ENCODE assay signal across 12 mouse cellular contexts in the genomic region with DNA sequence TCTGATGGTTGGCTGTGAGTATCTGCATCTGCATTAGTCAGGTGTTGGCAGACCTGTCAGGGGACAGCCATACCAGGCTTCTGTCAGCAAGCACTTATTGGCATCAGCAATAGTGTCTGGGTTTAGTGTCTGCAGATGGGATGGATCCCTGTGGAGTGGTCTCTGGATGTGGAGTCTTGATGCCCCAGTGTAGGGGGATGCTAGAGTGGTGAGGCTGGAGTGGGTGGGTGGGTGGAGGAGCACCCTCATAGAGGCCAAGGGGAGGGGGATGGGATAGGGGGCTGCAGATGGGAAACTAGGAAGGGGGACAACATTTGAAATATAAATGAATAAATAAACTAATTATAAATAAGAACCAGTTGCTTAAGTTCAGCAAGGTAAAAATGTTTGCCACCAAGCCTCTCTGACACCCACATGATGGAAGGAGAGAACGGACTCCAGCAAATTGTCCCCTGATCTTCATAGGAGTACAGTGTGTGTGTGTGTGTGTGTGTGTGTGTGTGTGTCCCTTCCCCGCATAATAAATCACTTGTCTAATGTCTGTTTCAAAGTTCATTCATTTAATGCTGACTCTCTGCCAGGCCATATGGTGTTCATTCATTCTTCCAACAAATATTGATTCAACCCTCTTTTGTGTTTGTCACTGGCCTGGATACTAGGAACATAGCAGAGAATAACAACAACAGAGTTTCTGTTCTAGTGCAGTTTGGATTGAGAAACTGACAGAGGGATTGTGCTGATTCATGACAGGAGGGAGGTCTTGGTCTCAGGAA. TPM values are rescaled to one million over a fixed set of nuclear protein-coding genes. Genes with fewer than 3 reads are reported as not detected.
DNase-seq lines count a peak whose midpoint lies in the region; ATAC-seq and TF ChIP-seq lines count a peak whose summit lies in the region.
"Had no signal": no experiment of that assay in that cellular context is flagged by ENCODE, and none has a peak within 500 bp of the region (broad histone marks: within the 10 kb centered on the region; RNA-seq: fewer than 3 reads in every experiment).

No protein-coding gene starts in this region.

- H3K9me3 ChIP-seq in hindbrain, embryonic 16.5 days (ENCODE audit: control insufficient read depth, low read length), result no peaks in the 10 kb centered on the region
- H3K9me3 ChIP-seq in midbrain, postnatal 0 days (ENCODE audit: low read length), result no peaks in the 10 kb centered on the region

- 42% methylated on average over 2 of the region's 2 CpGs for WGBS in hindbrain, embryonic 16.5 days
- WGBS in midbrain, postnatal 0 days, result 72% methylated on average over 2 of the region's 2 CpGs

- H3K36me3 ChIP-seq in hindbrain, embryonic 16.5 days (ENCODE audit: control insufficient read depth, insufficient read depth, low read length), result no peaks in the 10 kb centered on the region
- no peaks in the 10 kb centered on the region for H3K36me3 ChIP-seq in midbrain, postnatal 0 days (ENCODE audit: insufficient read depth, low read length)

- DNase-seq in cerebellum, adult 11 months, result no peak
- DNase-seq in left cerebral cortex, adult 11 months (ENCODE audit: low spot score), result peak; percentile 10
- DNase-seq in left cerebral cortex, postnatal 10 days (ENCODE audit: extremely low spot score in 1 of 2, low spot score in 2 of 2), result no peak
- DNase-seq in midbrain, postnatal 0 days (ENCODE audit: low spot score), result peak; percentile 51
- DNase-seq in heart, postnatal 14 days, result no peak
- no peak for DNase-seq in lung, postnatal 14 days
- DNase-seq: gastrocnemius, postnatal 36 days; kidney, adult 8-10 months; lung, adult 2 months; spleen, adult 18-20 months had no signal

- H3K27ac ChIP-seq in hindbrain, embryonic 16.5 days (ENCODE audit: low read depth, low read length), result no peak overlapping the region
- H3K27ac ChIP-seq in midbrain, postnatal 0 days (ENCODE audit: low read depth, low read length), result no peak overlapping the region

- no peak overlapping the region for H3K4me3 ChIP-seq in hindbrain, embryonic 16.5 days (ENCODE audit: low read length)
- H3K4me3 ChIP-seq in midbrain, postnatal 0 days (ENCODE audit: low read depth, low read length), result no peak overlapping the region

- intact Hi-C loops in left cerebral cortex, postnatal 10 days (cut with DNase I), result no loop called here
- intact Hi-C loops in heart, postnatal 14 days (cut with DNase I), result no loop called here

- no peak for TF ChIP-seq CTCF in midbrain, postnatal 0 days (IDR thresholded peaks at IDR 0.05)

- H3K4me1 ChIP-seq in hindbrain, embryonic 16.5 days (ENCODE audit: control insufficient read depth, insufficient read depth, low read depth, low read length), result no peaks in the 10 kb centered on the region; the same call in 1 of the 2 replicates
- no peaks in the 10 kb centered on the region for H3K4me1 ChIP-seq in midbrain, postnatal 0 days (ENCODE audit: insufficient read depth, low read length)

- H3K4me2 ChIP-seq in hindbrain, embryonic 16.5 days (ENCODE audit: low read length), result no peak overlapping the region
- no peak overlapping the region for H3K4me2 ChIP-seq in midbrain, postnatal 0 days (ENCODE audit: low read depth, low read length, poor library complexity, severe bottlenecking)

- no peak overlapping the region for H3K9ac ChIP-seq in hindbrain, embryonic 16.5 days (ENCODE audit: low read depth, low read length)
- no peak overlapping the region for H3K9ac ChIP-seq in midbrain, postnatal 0 days (replicated peaks; ENCODE audit: low read length, poor library complexity, severe bottlenecking)

- no peaks in the 10 kb centered on the region for H3K27me3 ChIP-seq in hindbrain, embryonic 16.5 days (replicated peaks; ENCODE audit: control insufficient read depth, insufficient read depth, low read length)
- H3K27me3 ChIP-seq in midbrain, postnatal 0 days (ENCODE audit: insufficient read depth, low read length), result no peaks in the 10 kb centered on the region

- ATAC-seq in cerebellum, adult (ENCODE audit: insufficient number of reproducible peaks, low FRiP score, low TSS enrichment), result peak; percentile 52; the same call in 1 of the 2 replicates
- peak; percentile 71 for ATAC-seq in hindbrain, embryonic 16.5 days
- no peak for ATAC-seq in midbrain, postnatal 0 days (ENCODE audit: low FRiP score)

RNA-seq across cellular contexts. Expression of a gene that starts 30.0 kb away (rescaled TPM):
- 10 to 100 TPM; 48.7 to 51.3 TPM for total RNA-seq in left cerebral cortex, postnatal 10 days (2021)
- 21.6 and 27.2 TPM in 2 replicates for polyA plus RNA-seq in hindbrain, embryonic 16.5 days (2015; fragmentation: Nextera tagmentation; extraction: Ambion mirVana)
- total RNA-seq in midbrain, postnatal 0 days (2014; rRNA removed), result 42.9 and 52.3 TPM in 2 replicates
- polyA plus RNA-seq in midbrain, postnatal 0 days (2015; fragmentation: Nextera tagmentation; extraction: Ambion mirVana), result 23.9 and 26.8 TPM in 2 replicates
- total RNA-seq in heart, postnatal 14 days (2021), result under 1 TPM; 0.24 to 0.26 TPM

Comparison
In these comparisons a context has a peak if more than half of its experiments do, and no peak if none do; other contexts are left out.
1. DNase-seq: peak in left cerebral cortex, adult 11 months (single experiment) and midbrain, postnatal 0 days (single experiment); none in cerebellum, adult 11 months (single experiment), left cerebral cortex, postnatal 10 days (0 of 2), heart, postnatal 14 days (0 of 2) and lung, postnatal 14 days (single experiment).
2. RNA of a gene that starts 30.0 kb away (total RNA-seq): 48.7 to 51.3 TPM in left cerebral cortex, postnatal 10 days and 42.9 to 52.3 TPM in midbrain, postnatal 0 days; 0.24 to 0.26 TPM in heart, postnatal 14 days; every median in the first group is over 10 times any median in the second.